Mouse (Mus musculus) thymus, adult 2 months (tissue): Measurements from ENCODE around the gene Bod1l. TPM values are rescaled to one million over a fixed set of nuclear protein-coding genes. Genes with fewer than 3 reads are reported as not detected.

Source experiments
- DNase-seq: peaks from one replicate; pipeline ENCODE4 v3.0.0; 2021
- H3K27ac ChIP-seq: fragments of 200-500 bp; 2 replicates; pipeline ENCODE4 v1.5.1; 2012; ENCODE audit warnings: low read length, control low read depth; ENCODE audit not compliant: control insufficient read depth, insufficient read depth
- H3K27me3 ChIP-seq: fragments of 200-500 bp; 2 replicates; pipeline ENCODE4 v1.6.1; 2012; ENCODE audit warnings: mild to moderate bottlenecking, low read length, moderate library complexity, mixed read lengths; ENCODE audit not compliant: control insufficient read depth, insufficient read depth
- H3K36me3 ChIP-seq: fragments of 200-500 bp; 2 replicates; pipeline ENCODE4 v1.6.1; 2012; ENCODE audit warnings: mild to moderate bottlenecking, low read length, moderate library complexity; ENCODE audit not compliant: control insufficient read depth, insufficient read depth
- H3K4me1 ChIP-seq: fragments of 200-500 bp; replicated peaks from 2 replicates; pipeline ENCODE4 v1.6.1; 2012; ENCODE audit warnings: low read length; ENCODE audit not compliant: control insufficient read depth, insufficient read depth
- H3K4me3 ChIP-seq: fragments of 200-500 bp; 2 replicates; pipeline ENCODE4 v1.5.1; 2012; ENCODE audit warnings: mild to moderate bottlenecking, low read length, control low read depth, moderate library complexity; ENCODE audit not compliant: control insufficient read depth, insufficient read depth
- CTCF ChIP-seq: fragments of 200-500 bp; IDR thresholded peaks from 2 replicates; pipeline ENCODE4 v1.5.1; 2012; ENCODE audit warnings: mild to moderate bottlenecking, control low read depth, low read length, moderate library complexity, borderline replicate concordance; ENCODE audit not compliant: control insufficient read depth, poor library complexity, insufficient read depth; ENCODE audit errors: extremely low read depth
- POLR2A ChIP-seq: fragments of 200-500 bp; IDR thresholded peaks from 2 replicates; pipeline ENCODE4 v1.6.1; 2012; ENCODE audit warnings: mild to moderate bottlenecking, low read length, control low read depth, moderate library complexity; ENCODE audit not compliant: control insufficient read depth, poor library complexity, insufficient read depth; ENCODE audit errors: extremely low read depth
- WGBS: fragments of 180-500 bp; shearing (Covaris S2); methylation state at CpG from one replicate; pipeline ENCODE4 v1.1.7; 2018; 5-methylcytosine and 5-hydroxymethylcytosine counted together
- polyA plus RNA-seq: library from polyadenylated mRNA; depleted of rRNA; stranded (reverse); fragments of >200 nt; gene quantifications from 2 replicates; pipeline ENCODE4 v1.2.3, GENCODE M21; 2012

Gene Bod1l
- polyA plus RNA-seq, 1 experiment, result 7.5 TPM

GRCm38 (mm10) chr5:41805085-41805484 is 39.0 kb downstream of the Bod1l start:
- WGBS, result 96% methylated on average over 2 of the region's 2 CpGs
- Histone ChIP-seq H3K27me3 (no peaks in the 10 kb centered on the region), H3K27ac (no peak overlapping the region), H3K36me3 (peaks cover 52% of the 10 kb centered on the region), H3K4me3 (no peak overlapping the region), H3K4me1 (no peaks in the 10 kb centered on the region)
- no peak for TF ChIP-seq POLR2A
- no peak for TF ChIP-seq CTCF
- no peak for DNase-seq

GRCm38 (mm10) chr5:41804643-41805042 is 39.5 kb downstream of the Bod1l start:
- DNase-seq, result no peak
- H3K36me3 ChIP-seq, result peaks cover 57% of the 10 kb centered on the region
- H3K27ac ChIP-seq, result no peak overlapping the region
- no peaks in the 10 kb centered on the region for H3K27me3 ChIP-seq
- no peak overlapping the region for H3K4me3 ChIP-seq
- TF ChIP-seq POLR2A (no peak), CTCF (no peak)
- 97% methylated on average over 2 of the region's 2 CpGs for WGBS
- no peaks in the 10 kb centered on the region for H3K4me1 ChIP-seq

- Histone ChIP-seq H3K27ac (no peak overlapping the region), H3K36me3 (peaks cover 44% of the 10 kb centered on the region), H3K27me3 (no peaks in the 10 kb centered on the region), H3K4me1 (no peaks in the 10 kb centered on the region), H3K4me3 (no peak overlapping the region)
- 93% methylated on average over 2 of the region's 2 CpGs for WGBS
- DNase-seq, result no peak
- TF ChIP-seq POLR2A (no peak), CTCF (no peak)
Measured at GRCm38 (mm10) chr5:41801622-41802021, 42.5 kb downstream of the Bod1l start.

- DNase-seq, result no peak
- H3K36me3 ChIP-seq, result peaks cover 25% of the 10 kb centered on the region
- H3K4me3 ChIP-seq, result no peak overlapping the region
- H3K4me1 ChIP-seq, result no peaks in the 10 kb centered on the region
- H3K27ac ChIP-seq, result no peak overlapping the region
- H3K27me3 ChIP-seq, result no peaks in the 10 kb centered on the region
- TF ChIP-seq CTCF, result no peak
- TF ChIP-seq POLR2A, result no peak
Measured at GRCm38 (mm10) chr5:41794434-41794833, 49.7 kb downstream of the Bod1l start.

GRCm38 (mm10) chr5:41790517-41790916 is 53.6 kb downstream of the Bod1l start:
- Histone ChIP-seq H3K27ac (no peak overlapping the region), H3K4me1 (no peaks in the 10 kb centered on the region), H3K36me3 (peaks cover 50% of the 10 kb centered on the region), H3K4me3 (no peak overlapping the region), H3K27me3 (no peaks in the 10 kb centered on the region)
- no peak for DNase-seq
- TF ChIP-seq CTCF, result no peak
- 97% methylated on average over 2 of the region's 2 CpGs for WGBS

- WGBS, result 87% methylated on average over 6 of the region's 6 CpGs
- Histone ChIP-seq H3K27ac (no peak overlapping the region), H3K4me1 (no peaks in the 10 kb centered on the region), H3K36me3 (peaks cover 42% of the 10 kb centered on the region), H3K4me3 (no peak overlapping the region), H3K27me3 (no peaks in the 10 kb centered on the region)
- TF ChIP-seq CTCF, result no peak
- no peak for TF ChIP-seq POLR2A
- no peak for DNase-seq
Measured at GRCm38 (mm10) chr5:41788877-41789276, 55.2 kb downstream of the Bod1l start.

GRCm38 (mm10) chr5:41781890-41782289 is 62.2 kb downstream of the Bod1l start:
- Histone ChIP-seq H3K36me3 (peaks cover 13% of the 10 kb centered on the region), H3K27ac (no peak overlapping the region), H3K27me3 (no peaks in the 10 kb centered on the region), H3K4me1 (no peaks in the 10 kb centered on the region), H3K4me3 (no peak overlapping the region)
- WGBS, result 89% methylated on average over 5 of the region's 5 CpGs
- TF ChIP-seq CTCF (no peak), POLR2A (no peak)
- no peak for DNase-seq
